Mouse (Mus musculus) heart, postnatal 0 days (tissue): ENCODE measurements at regions not wholly inside any gene's neighbourhood (a gene's known extent, or its start where the extent isn't known, plus 50 kb on each side); places are given as distances from the start of the nearest gene placed in this dataset.
"Not testable (repeated sequence)": the region's sequence is repeated elsewhere in the genome, so short reads cannot be mapped to it uniquely, and the experiment has no call there.

ENCODE experiments used
- CTCF ChIP-seq: IDR thresholded peaks from 2 replicates; pipeline ENCODE4 v1.5.1; 2016; ENCODE audit warnings: antibody characterized with exemption, control low read depth, low read depth
- EP300 ChIP-seq: IDR thresholded peaks from 2 replicates; pipeline ENCODE4 v1.6.1; 2016; ENCODE audit warnings: antibody characterized with exemption, low read depth

GRCm38 (mm10) chr12:114378696-114379350, 835.1 kb downstream of the Adam6a start:
- not testable (repeated sequence) for TF ChIP-seq EP300, CTCF
